Mouse (Mus musculus): ENCODE results near the gene Cbfa2t3.

- TF ChIP-seq CTCF (IDR thresholded peaks at IDR 0.05; ENCODE audit: insufficient read depth, low read depth, low read length) (no peak), POLR2A (IDR thresholded peaks at IDR 0.05; ENCODE audit: insufficient read depth, low read depth, low read length) (no peak; the same call in 1 of the 2 replicates)
Observed at GRCm38 (mm10) chr8:122720070-122720729, 21.3 kb upstream of the Cbfa2t3 start.
